Mouse (Mus musculus) neutrophil, adult 5-6 weeks (primary cell): Measurements from ENCODE around the gene Dna2. TPM values are rescaled to one million over a fixed set of nuclear protein-coding genes. Genes with fewer than 3 reads are reported as not detected.
"Not testable (repeated sequence)": the region's sequence is repeated elsewhere in the genome, so short reads cannot be mapped to it uniquely, and the experiment has no call there.

ENCODE experiments used
- ATAC-seq: fragments of 151-379, 151-347 bp; 2 replicates; pipeline ENCODE4 v1.8.0; 2017; ENCODE audit warnings: mild to moderate bottlenecking, moderate TSS enrichment; ENCODE audit not compliant: insufficient number of reproducible peaks, poor library complexity, low FRiP score, severe bottlenecking; ENCODE audit errors: extremely low read depth
- total RNA-seq: library from RNA; stranded (forward); fragments of 200-1000 nt; gene quantifications from 2 replicates; pipeline ENCODE4 v1.2.3, GENCODE M21; 2017

Gene Dna2
- total RNA-seq: 16.6 and 17.6 TPM in 2 replicates

DNA sequence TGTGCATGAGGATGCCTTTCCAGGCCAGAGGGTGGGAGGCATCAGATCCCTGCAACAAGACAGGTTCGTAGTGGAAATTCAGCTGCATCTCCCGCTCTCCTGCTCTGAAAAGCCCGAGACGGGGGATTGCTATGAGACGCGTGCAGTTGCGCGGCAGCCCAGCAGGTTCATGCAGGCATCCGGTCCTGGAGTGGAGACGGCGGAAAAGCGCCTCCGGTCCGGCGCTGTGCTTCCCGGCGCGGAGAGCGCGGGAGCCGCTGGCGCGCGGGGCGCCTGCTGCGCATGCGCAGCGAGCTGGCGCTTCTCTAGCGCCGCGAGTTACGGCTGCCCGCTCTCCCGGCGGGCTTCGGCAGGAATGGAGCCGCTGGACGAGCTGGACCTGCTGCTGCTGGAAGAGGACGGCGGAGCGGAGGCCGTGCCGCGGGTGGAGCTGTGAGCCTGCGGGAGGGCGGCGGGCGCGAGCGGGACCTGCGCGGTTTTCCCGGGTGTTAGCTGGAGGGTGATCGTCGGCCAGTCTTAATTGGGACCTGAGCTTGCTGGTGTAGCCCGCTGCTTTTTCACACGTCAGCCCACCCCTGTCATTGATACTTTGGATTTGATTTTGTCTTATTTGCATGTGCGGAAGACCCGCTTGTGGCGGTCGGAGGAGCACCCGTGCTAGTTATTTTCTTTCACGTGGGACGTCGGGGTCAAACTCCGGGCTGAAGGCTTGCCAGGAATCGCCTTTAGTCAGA is at the start of gene Dna2:
TSS of gene Dna2 (plus strand) at position 289 of the 734 bp plus-strand sequence.
- ATAC-seq: no peak

DNA sequence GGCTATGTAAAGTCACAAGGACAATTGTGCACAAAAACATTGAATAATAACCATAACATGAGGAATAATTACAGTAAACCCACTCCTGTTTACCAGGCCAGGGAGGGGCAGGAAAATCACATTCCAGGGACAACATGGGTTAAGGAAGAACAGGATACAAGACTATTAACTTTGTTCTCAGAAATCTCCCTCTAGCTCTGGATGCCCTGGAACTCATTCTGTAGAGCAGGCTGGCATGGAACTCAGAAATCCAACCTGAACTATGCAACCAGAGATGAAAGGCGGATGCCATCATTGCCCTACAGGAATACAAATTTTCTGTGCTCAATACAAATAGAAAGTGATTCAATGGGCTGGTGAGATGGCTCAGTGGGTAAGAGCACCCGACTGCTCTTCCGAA is 49.4 kb upstream of the Dna2 start:
- no peak for ATAC-seq

DNA sequence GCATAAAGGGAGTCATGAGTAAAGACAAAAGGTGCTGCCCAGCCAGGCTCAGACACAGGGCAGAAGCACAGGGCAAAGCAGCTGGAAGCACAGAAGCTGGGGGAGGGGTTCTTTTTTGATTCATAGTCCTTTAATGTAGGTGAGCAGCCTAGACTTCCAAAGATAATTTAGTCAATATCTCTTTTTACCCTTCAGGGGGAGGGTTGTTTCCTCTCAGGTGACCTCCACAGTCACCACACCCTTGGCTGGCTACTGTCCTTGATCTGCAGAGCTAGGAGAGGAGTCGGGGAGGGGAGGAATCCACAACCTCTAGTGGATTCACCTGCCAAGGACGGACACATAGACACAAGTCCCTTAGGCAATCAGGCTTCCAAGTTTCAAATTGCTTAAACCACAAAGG is 48.8 kb upstream of the Dna2 start:
- no peak for ATAC-seq

DNA sequence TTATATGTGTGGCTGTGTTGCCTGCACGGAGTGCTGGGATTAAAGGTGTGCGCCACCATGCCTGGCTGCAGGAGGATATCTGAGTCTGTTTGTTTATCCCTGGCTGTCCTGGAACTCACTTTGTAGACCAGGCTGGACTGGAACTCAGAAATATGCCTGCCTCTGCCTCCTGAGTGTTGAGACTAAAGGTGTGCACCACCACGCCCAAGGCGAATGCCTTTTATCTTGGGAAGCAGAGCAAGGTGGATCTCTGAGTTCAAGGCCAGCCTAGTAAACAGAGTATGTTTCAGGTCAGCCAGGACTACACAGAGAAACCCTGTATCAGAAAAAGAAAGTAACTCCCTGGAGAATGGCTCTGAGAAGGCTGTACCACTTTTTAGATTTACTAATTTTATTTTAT is 46.7 kb upstream of the Dna2 start:
- ATAC-seq: no peak

DNA sequence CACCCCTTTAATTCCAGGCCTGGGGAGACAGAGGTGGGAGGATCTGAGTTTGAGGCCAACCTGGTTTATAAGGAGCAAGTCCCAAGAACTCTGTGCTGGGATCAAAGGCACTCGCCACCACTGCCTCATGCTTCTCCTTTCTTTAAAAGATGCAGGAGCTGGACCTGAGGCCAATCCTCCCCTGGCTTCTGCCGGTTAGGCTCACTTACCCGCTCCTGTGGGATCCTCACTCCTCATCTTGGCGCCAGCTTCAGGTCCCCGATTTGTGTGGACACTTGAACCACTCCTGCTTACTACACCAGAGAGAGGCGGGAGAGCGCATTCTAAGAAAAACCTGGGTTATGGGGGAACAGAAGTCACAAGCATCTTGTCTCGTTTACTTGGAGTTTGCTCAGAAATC is 45.0 kb upstream of the Dna2 start:
- ATAC-seq: no peak

DNA sequence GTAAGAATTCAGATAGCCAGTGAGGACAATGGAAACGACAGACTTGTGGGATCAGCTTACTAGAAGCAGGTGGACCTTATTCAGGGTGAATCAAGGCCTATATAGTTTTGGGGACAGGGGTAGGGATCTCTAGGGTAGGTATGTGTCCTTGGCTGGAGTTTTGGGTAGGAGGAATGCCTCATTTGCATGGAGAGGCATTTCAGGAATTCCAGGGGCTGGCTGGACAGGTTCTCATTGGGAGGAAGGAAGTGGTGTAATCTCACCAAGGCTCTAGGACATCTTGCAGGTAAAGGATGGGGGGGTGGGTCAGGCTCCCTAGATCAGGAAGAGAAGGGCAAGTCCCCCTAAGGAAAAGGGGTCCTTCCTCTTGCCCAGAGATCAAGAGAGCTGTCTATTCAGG is 44.0 kb upstream of the Dna2 start:
- no peak for ATAC-seq

DNA sequence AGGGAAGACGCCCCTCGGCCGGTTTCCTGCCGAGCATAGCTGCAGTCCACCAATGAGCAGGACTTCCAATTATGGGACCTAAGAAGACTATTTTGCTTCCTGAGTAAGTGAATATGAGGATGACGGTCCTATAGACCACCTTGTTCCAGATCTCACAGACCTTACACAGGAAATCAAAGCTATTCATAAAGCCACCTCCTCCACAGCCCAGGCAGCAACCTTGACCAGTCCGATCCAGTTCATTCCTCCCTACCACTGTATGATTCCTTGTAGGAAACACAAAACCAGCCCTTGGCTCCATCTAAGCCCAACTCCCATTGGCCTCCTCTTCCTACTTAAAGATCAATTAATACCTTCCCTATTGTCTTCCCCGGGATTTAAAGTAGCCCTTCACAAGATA is 40.5 kb upstream of the Dna2 start:
- no peak for ATAC-seq

- ATAC-seq: not testable (repeated sequence)
Observed at GRCm38 (mm10) chr10:62908896-62909295, 37.9 kb upstream of the Dna2 start, which contains the start of gene Tet1. Tet1 (minus strand) TSS chr10:62908996.

- ATAC-seq: no peak
Observed at GRCm38 (mm10) chr10:62911120-62911519, 35.7 kb upstream of the Dna2 start.

DNA sequence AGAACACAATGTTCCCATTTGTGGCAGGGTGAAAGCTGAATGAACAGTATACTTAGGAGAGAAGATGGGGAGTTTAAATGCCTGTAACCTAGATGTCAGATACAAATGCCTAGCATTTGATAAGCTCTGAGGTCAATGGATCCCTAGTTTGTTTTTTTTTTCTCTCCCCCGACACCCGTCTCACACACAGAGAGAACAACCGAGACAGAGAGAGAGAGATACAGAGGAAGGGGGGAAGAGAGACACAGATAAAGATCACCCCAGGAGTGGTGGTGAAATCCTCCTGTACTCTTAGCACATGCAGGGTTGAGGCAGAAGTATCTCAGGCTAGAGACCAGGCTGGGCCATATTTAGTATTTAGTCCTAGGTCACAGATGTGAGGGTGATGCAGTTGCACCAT is 27.8 kb upstream of the Dna2 start:
- ATAC-seq: no peak

DNA sequence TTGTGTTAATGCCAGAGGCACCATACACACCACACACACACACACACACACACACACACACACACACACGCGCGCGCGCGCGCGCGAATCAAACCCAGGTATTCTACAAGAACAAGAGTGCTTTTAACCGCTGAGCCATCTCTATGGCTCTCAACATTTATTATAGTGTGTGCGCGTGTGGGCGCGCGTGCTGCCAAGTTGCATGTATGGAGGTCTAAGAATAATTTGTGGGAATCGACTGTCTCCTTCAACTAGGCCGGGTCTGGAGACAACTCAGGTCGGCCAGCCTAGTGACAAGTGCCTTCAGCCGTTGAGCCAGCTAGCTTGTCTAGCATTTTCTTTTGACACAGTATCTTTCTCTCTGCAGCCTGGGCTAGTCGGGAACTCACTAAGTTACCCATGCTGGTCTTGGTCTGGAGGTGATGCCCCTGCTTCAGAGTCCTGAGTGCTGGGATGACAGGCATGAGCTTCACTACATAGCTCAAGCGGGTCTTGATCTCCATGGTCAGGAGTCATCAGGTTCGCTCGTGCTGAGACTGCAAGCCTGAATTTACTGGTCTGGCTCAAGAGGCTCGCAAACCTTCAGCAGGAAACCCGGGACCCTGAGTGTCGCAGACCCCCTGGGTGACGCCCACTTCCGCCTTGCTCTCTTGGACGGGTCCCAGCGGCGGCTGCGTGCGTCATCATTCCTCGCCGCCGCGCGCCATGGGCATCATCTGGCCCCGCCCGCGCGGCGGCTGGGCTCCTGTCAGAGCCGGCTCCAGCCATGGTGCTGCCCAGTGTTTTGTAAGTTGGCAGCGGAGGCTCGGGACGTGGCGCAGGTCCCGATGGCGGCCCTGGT is 26.7 kb upstream of the Dna2 start, which contains the start of gene Slc25a16:
TSS of gene Slc25a16 (plus strand) at position 709 of the 841 bp plus-strand sequence.
- ATAC-seq: peak; percentile 96

GRCm38 (mm10) chr10:62920766-62921156 is 26.1 kb upstream of the Dna2 start:
- no peak for ATAC-seq

DNA sequence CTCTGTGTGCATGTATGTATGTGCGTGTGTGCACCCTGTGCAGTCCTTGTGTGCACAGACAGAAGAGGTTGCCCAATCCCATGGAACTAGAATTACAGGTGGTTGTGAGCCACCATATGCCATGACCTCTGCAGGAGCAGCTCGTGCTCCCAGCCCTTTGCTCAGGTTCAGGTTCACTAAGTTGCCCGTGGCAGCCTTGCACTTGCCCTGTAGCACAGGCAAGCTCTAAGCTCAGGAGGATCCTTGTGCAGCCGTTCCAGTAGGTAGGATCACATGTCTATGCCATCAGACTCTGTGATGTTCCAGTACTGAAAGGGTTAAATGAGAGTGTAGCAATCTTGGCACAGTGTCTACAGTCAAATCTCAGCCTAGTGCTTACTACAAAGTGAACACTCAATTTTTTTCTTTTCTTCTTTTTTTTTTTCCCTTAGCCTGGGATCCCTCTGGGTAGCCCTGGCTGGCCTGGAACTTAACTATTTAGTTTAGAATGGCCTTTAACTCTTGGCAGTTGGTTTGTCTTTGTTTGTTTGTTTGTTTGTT is 22.7 kb upstream of the Dna2 start:
- ATAC-seq: no peak

DNA sequence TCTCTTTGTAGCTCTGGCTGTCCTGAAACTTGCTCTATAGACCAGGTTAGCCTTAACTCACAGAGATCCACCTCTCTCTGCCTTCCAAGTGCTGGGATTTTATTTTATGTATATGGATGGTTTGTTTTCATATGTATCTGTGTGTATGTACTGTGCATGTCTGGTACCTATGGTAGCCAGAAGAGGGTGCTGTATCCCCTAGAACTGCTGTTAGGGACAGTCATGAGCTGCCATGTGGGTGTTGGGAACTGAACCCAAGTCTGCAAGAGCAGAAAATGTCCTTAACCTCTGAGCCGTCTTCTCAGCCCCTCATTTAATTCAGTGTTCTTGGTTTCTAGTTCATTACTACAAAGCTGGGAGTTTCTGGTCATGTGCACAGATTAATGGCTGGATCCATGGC is 14.4 kb upstream of the Dna2 start:
- ATAC-seq: no peak

DNA sequence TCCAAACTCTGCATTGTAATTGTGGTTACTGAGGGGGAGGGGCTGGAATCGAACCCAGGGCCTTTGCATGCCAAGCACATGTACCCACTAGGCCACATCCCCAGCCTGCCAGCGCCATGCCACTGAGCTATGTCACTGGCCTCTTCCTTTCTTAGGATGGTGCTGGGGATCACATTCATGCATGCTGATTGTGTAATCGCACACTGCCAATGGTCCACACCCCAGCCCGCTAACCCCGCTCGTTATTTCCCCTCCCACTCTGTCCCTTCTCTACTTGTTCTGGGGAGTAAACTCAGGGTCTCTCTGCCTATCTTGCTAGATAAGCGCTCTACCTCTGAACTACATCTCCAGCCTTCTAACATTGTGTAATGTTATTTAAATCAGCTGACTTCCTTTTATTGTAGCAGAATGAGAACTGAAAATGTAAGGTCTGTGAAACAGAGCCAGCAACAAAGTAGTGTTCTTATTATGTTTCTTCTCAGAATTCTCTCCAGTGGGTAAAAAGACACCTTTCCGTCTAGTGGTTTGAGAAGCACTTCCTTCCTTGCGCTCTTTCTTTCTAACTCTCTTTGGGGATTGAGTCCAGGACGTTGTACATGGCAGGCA is 1.7 kb upstream of the Dna2 start:
- ATAC-seq: no peak

- peak; percentile 93 for ATAC-seq
Observed at GRCm38 (mm10) chr10:62948551-62948950, 1.7 kb downstream of the Dna2 start.

DNA sequence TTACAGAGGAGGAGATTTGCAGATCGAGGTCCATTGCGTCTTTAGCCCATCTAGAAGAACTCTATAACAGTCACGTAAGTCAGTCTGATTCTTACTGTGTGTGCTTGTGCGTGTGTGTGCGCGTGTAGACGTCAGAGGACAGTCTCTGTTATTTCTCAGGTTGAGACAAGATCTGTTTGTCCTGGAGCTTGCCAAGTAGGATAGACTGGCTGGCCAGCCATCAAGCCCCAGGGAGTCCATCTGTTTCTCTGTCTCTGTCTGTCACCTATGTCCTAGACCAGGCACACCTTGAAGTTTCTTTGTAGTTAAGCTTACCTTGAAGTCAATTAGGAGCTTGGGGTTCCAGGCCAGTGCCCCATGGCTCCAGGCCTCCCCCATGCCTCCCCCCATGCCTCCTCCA is 17.1 kb downstream of the Dna2 start:
- ATAC-seq: no peak

DNA sequence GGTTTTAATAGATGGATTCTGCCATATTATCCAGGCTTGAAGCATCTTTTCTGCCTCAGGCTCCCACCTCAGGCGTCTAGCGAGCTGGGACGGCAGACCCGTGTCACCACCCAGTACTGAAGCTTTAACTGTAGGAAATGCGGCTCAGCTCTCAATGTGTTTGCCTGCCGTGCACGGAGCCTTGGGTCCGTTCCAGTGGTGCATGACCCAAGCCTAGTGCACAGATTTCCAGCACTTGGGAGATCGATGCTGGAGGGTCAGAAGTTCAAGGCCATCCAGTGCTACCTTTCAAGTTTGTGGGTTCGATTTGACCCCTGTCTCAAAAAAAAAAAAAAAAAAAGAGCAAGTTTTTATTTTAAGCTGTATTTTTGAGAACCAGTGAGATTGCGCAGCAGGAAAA is 19.0 kb downstream of the Dna2 start:
- no peak for ATAC-seq

DNA sequence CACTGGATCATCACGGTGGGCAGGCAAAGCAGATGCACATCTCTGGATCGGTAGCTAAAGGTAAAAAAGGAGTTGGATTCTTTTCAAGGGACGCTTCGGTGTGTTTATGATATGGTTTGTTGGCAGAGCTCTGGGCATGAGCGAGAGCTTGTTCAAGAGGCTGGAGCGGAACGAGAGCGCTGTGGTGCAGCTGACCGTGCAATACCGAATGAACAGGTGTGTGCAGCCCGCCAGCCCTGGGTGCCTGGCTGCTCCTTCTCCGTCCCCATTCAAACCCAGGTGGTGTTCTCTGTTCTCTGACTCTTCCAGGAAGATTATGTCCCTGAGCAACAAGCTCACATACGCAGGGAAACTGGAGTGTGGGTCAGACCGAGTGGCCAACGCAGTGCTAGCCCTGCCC is 19.5 kb downstream of the Dna2 start:
- no peak for ATAC-seq

DNA sequence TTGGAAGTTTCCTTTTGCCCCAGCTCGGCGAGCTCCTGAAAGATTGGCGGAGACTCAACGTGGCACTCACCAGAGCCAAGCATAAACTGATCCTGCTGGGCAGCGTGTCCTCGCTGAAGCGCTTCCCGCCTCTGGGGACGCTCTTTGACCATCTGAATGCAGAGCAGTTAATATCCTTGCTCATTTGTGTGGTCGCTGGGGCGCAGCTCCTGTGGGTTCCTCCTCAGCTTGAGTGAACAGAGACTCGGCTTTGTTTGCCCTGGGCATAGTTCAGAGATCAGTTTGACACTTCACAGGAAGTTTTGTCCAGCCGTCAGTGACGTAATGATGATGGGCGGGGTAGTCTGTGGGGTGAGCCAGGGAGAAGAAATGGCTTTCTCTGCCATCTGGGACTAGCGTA is 25.0 kb downstream of the Dna2 start:
- ATAC-seq: peak; percentile 95
